Mouse (Mus musculus) ES-E14 (cell line): ENCODE data around the gene Nr2f1. TPM values are rescaled to one million over a fixed set of nuclear protein-coding genes. Genes with fewer than 3 reads are reported as not detected.
A peak's percentile ranks its signal among the peaks of the same experiment; 100 is the strongest.

Experiments used
- DNase-seq: peaks from one replicate; pipeline ENCODE4 v3.0.0-alpha.2; 2013; ENCODE audit warnings: low read depth, low spot score
- H3K27ac ChIP-seq: 2 replicates; pipeline ENCODE4 v1.5.1; 2012; ENCODE audit warnings: low read depth, mild to moderate bottlenecking, low read length, moderate library complexity, mixed read lengths; ENCODE audit not compliant: poor library complexity, insufficient read depth, severe bottlenecking
- H3K36me3 ChIP-seq: 2 replicates; pipeline ENCODE4 v1.6.1; 2012; ENCODE audit warnings: mild to moderate bottlenecking, low read length, moderate library complexity, mixed read lengths; ENCODE audit not compliant: control insufficient read depth, poor library complexity, insufficient read depth, severe bottlenecking
- H3K4me1 ChIP-seq, 2 experiments: fragments of 150-350 bp in 1 of 2; sonication (generic) in 1 of 2; 2 replicates each; pipeline ENCODE4 v1.6.1; 2012; ENCODE audit warnings: low read length in 2 of 2, mild to moderate bottlenecking in 1 of 2, mixed read lengths in 1 of 2; ENCODE audit not compliant: control insufficient read depth in 2 of 2, insufficient read depth in 2 of 2, poor library complexity in 1 of 2
- H3K4me3 ChIP-seq, 2 experiments: fragments of 150-350 bp in 1 of 2; sonication (generic) in 1 of 2; 2 replicates each; pipeline ENCODE4 v1.5.1; 2012; ENCODE audit warnings: low read length in 2 of 2, low read depth in 1 of 2, mild to moderate bottlenecking in 1 of 2, mixed read lengths in 1 of 2; ENCODE audit not compliant: insufficient read depth in 1 of 2, poor library complexity in 1 of 2, severe bottlenecking in 1 of 2
- H3K9ac ChIP-seq: 2 replicates; pipeline ENCODE4 v1.6.1; 2012; ENCODE audit warnings: low read depth, mild to moderate bottlenecking, low read length, mixed read lengths; ENCODE audit not compliant: poor library complexity, insufficient read depth, severe bottlenecking
- H3K9me3 ChIP-seq: fragments of 150-350 bp; sonication (generic); 2 replicates; pipeline ENCODE4 v1.6.1; 2012; ENCODE audit warnings: low read depth, mild to moderate bottlenecking, low read length; ENCODE audit not compliant: control insufficient read depth, insufficient read depth
- CHD2 ChIP-seq: IDR thresholded peaks from 2 replicates; pipeline ENCODE4 v1.6.1; 2014; ENCODE audit warnings: mild to moderate bottlenecking, low read depth, low read length, inconsistent platforms
- HCFC1 ChIP-seq: IDR thresholded peaks from 2 replicates; pipeline ENCODE4 v1.6.1; 2012; ENCODE audit warnings: low read length, inconsistent platforms, borderline replicate concordance; ENCODE audit not compliant: insufficient read depth
- MAFK ChIP-seq: IDR thresholded peaks from 2 replicates; pipeline ENCODE4 v1.6.1; 2014; ENCODE audit warnings: mild to moderate bottlenecking, low read depth, low read length, inconsistent platforms; ENCODE audit not compliant: insufficient read depth
- ZC3H11A ChIP-seq: IDR thresholded peaks from 2 replicates; pipeline ENCODE4 v1.6.1; 2012; ENCODE audit warnings: low read depth, mild to moderate bottlenecking, inconsistent platforms, low read length, borderline replicate concordance
- ZNF384 ChIP-seq: IDR thresholded peaks from 2 replicates; pipeline ENCODE4 v1.6.1; 2012; ENCODE audit warnings: low read depth, low read length, inconsistent platforms
- in situ Hi-C, 2 experiments: fragments of 600-800 bp; cut with MboI; formaldehyde crosslinking; loops; one replicate each; pipeline ENCODE4 v1.15.1; 2025; ENCODE audit warnings: low sequenced_read_pairs in 2 of 2, inconsistent platforms in 1 of 2; ENCODE audit not compliant: unreplicated experiment in 2 of 2
- total RNA-seq: library from RNA; depleted of rRNA; stranded (reverse); fragments of 300-350 nt; gene quantifications from 2 replicates; pipeline ENCODE4 v1.2.3, GENCODE M21; 2012

Gene Nr2f1
- total RNA-seq, 1 experiment, result 1.9 TPM

GRCm38 (mm10) chr13:78212111-78212510 lies 12.6 kb upstream of the Nr2f1 start:
- Histone ChIP-seq H3K27ac (no peak overlapping the region), H3K4me1 (no peaks in the 10 kb centered on the region), H3K36me3 (no peaks in the 10 kb centered on the region), H3K4me3 (no peak overlapping the region), H3K9me3 (no peaks in the 10 kb centered on the region), H3K9ac (no peak overlapping the region)
- DNase-seq, result no peak
- in situ Hi-C loops, result no loop called here
- TF ChIP-seq ZC3H11A, result no peak
- no peak for TF ChIP-seq MAFK
- TF ChIP-seq CHD2, result no peak
- TF ChIP-seq ZNF384, result no peak
- TF ChIP-seq HCFC1, result no peak

DNA sequence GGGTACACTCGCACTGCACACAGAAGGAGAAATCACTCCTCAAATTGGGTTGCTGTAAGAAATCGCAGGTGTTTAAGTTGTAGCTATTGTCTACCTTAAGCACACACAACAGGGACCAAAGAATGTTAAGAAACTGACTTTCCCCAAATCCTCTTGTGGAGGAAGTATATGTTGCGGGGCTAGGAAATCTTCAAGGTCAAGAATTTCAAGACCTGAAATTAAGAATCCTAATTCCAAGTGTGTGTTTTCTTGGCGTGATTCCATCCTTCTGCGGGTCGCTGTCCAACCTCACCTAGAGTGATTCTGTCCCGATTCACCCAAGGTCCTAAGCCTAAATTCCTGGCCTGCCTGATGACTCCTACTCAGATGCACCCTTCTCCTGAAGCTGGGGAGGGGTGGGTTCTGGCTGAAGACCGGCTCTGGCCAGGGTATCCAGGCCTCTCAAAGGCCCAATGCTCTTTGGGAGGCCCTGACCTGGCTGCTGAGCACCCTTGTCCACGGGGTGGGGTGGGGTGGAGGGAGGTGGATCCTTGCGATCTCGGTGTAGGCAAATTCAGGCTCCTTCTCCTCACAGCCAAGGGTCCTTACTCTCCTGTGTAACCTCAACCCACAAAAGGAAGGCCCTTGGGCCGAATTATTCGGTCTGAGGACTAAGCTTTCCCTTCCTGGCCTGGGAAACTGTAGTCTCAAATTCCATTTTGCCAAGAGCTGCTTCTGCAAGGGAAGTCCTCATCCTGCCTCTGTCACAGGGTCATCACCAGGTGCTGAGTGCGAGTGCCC lies 11.9 kb upstream of the Nr2f1 start:
- H3K4me1 ChIP-seq, result no peaks in the 10 kb centered on the region
- no peaks in the 10 kb centered on the region for H3K9me3 ChIP-seq

DNA sequence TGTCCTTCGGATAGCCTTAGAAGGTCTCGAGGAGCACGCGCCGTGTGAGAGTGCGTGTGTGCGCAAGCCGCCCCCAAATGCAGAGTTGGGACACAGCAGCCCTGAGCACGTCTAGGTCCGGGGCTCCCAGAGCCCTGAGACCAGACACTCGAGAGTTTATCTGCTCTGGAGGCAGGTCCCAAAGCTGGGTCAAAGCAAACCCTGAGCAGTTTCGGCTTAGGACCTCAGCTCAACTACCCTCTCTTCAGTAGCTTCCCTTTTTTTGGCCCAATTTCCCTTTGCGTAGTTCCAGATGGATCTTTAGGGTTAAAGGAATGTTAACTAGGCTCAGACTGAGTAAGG lies 11.2 kb upstream of the Nr2f1 start:
- Histone ChIP-seq H3K9ac (no peak overlapping the region), H3K27ac (no peak overlapping the region), H3K4me1 (no peaks in the 10 kb centered on the region), H3K4me3 (peak overlapping the region; percentile 3 to 5; a peak in 2 of 4 replicates), H3K36me3 (no peaks in the 10 kb centered on the region), H3K9me3 (no peaks in the 10 kb centered on the region)
- TF ChIP-seq ZNF384 (no peak), ZC3H11A (no peak), CHD2 (no peak), MAFK (no peak), HCFC1 (no peak)
- in situ Hi-C loops, result no loop called here
- DNase-seq, result no peak

More for the DNA sequence above, 11.9 kb upstream of the Nr2f1 start:
- TF ChIP-seq MAFK (no peak), CHD2 (no peak), HCFC1 (no peak), ZNF384 (no peak), ZC3H11A (no peak)
- Histone ChIP-seq H3K9ac (no peak overlapping the region), H3K36me3 (no peaks in the 10 kb centered on the region), H3K4me3 (no peak overlapping the region), H3K27ac (no peak overlapping the region)
- DNase-seq, result no peak
- in situ Hi-C loops, result no loop called here

DNA sequence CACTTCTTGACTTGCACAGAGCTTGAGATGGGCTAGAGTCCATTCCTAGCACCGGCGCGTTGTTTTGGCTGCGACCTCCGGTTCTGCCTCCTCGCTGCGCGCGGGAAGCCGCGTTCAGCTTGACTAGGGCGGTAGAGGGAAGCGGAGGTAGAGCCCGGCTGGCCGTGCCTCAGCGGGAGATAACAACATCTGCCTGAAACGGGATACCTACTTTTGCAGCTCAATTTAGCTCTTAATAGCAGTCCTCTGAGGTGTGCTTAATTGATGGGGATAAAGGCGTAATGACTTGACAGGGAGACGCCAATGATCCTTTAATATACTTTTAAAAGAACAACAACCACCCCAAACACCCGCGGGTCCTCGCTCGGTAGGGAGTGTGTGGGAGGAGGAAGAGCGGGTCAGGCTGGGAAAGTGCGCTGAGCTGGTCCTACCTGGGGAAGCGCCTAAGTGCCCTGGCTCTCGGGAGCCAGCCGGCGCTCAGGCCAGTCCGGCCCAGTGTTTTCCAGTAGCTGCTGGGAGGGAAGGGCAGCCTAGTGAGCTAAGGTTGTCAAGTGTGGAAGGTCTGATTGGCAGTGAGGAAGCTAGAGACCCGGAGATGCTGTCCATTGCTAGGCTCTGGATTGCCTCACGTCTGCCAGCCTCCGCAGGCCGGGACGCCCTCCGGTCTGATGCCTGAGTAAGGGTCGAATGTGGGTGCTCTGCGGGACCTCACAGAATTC lies 10.6 kb upstream of the Nr2f1 start:
- in situ Hi-C loops, result no loop called here
- Histone ChIP-seq H3K9ac (no peak overlapping the region), H3K36me3 (no peaks in the 10 kb centered on the region), H3K4me3 (peak overlapping the region; percentile 3 to 5; a peak in 3 of 4 replicates), H3K4me1 (no peaks in the 10 kb centered on the region), H3K9me3 (no peaks in the 10 kb centered on the region), H3K27ac (no peak overlapping the region)
- TF ChIP-seq ZC3H11A (no peak), MAFK (no peak), HCFC1 (no peak), ZNF384 (no peak), CHD2 (no peak)
- DNase-seq, result no peak
